Mouse (Mus musculus): ENCODE measurements around the gene Rnf213. TPM values are rescaled to one million over a fixed set of nuclear protein-coding genes. Genes with fewer than 3 reads are reported as not detected.
A peak's percentile ranks its signal among the peaks of the same experiment; 100 is the strongest.
"Not testable (repeated sequence)": the region's sequence is repeated elsewhere in the genome, so short reads cannot be mapped to it uniquely, and the experiment has no call there.

Gene Rnf213
- total RNA-seq, 1 experiment from 2014 or later, result 130 TPM

- ATAC-seq (ENCODE audit: extremely low read depth, insufficient number of reproducible peaks, low FRiP score, poor library complexity, severe bottlenecking), result not testable (repeated sequence)
These were observed 5.6 kb upstream of the Rnf213 start for GRCm38 (mm10) chr11:119387273-119387672.

GRCm38 (mm10) chr11:119389851-119390270, 3.0 kb upstream of the Rnf213 start:
- ATAC-seq (ENCODE audit: extremely low read depth, insufficient number of reproducible peaks, low FRiP score, poor library complexity, severe bottlenecking), result no peak

- ATAC-seq (ENCODE audit: extremely low read depth, insufficient number of reproducible peaks, low FRiP score, poor library complexity, severe bottlenecking), result 0 out of 2 replicates have a peak, but pooled peaks have one; percentile 27
These were observed 2.3 kb upstream of the Rnf213 start for GRCm38 (mm10) chr11:119390271-119391231.

GRCm38 (mm10) chr11:119391386-119392000, 1.4 kb upstream of the Rnf213 start:
- no peak for ATAC-seq (ENCODE audit: extremely low read depth, insufficient number of reproducible peaks, low FRiP score, poor library complexity, severe bottlenecking)

- ATAC-seq (ENCODE audit: extremely low read depth, insufficient number of reproducible peaks, low FRiP score, poor library complexity, severe bottlenecking), result peak; percentile 80
These were observed 792 bp upstream of the Rnf213 start for GRCm38 (mm10) chr11:119392001-119392614.

- no peak for ATAC-seq (ENCODE audit: extremely low read depth, insufficient number of reproducible peaks, low FRiP score, poor library complexity, severe bottlenecking)
These were observed 544 bp downstream of the Rnf213 start for GRCm38 (mm10) chr11:119393483-119393804.

- no peak for ATAC-seq (ENCODE audit: extremely low read depth, insufficient number of reproducible peaks, low FRiP score, poor library complexity, severe bottlenecking)
These were observed 1.3 kb downstream of the Rnf213 start for GRCm38 (mm10) chr11:119394210-119394609.

- ATAC-seq (ENCODE audit: extremely low read depth, insufficient number of reproducible peaks, low FRiP score, poor library complexity, severe bottlenecking), result no peak
These were observed 2.5 kb downstream of the Rnf213 start for GRCm38 (mm10) chr11:119395394-119395793.

GRCm38 (mm10) chr11:119395931-119396330, 3.0 kb downstream of the Rnf213 start:
- ATAC-seq (ENCODE audit: extremely low read depth, insufficient number of reproducible peaks, low FRiP score, poor library complexity, severe bottlenecking), result no peak

- ATAC-seq (ENCODE audit: extremely low read depth, insufficient number of reproducible peaks, low FRiP score, poor library complexity, severe bottlenecking), result no peak
These were observed 3.6 kb downstream of the Rnf213 start for GRCm38 (mm10) chr11:119396461-119396860.

GRCm38 (mm10) chr11:119402501-119403160, 9.7 kb downstream of the Rnf213 start:
- no peak for ATAC-seq (ENCODE audit: extremely low read depth, insufficient number of reproducible peaks, low FRiP score, poor library complexity, severe bottlenecking)

GRCm38 (mm10) chr11:119404627-119405026, 11.7 kb downstream of the Rnf213 start:
- ATAC-seq (ENCODE audit: extremely low read depth, insufficient number of reproducible peaks, low FRiP score, poor library complexity, severe bottlenecking), result 0 out of 2 replicates have a peak, but pooled peaks have one; percentile 39

GRCm38 (mm10) chr11:119407381-119407780, 14.5 kb downstream of the Rnf213 start:
- ATAC-seq (ENCODE audit: extremely low read depth, insufficient number of reproducible peaks, low FRiP score, poor library complexity, severe bottlenecking), result no peak

- no peak for ATAC-seq (ENCODE audit: extremely low read depth, insufficient number of reproducible peaks, low FRiP score, poor library complexity, severe bottlenecking)
These were observed 15.1 kb downstream of the Rnf213 start for GRCm38 (mm10) chr11:119407977-119408376.

GRCm38 (mm10) chr11:119419327-119420118, 26.6 kb downstream of the Rnf213 start:
- ATAC-seq (ENCODE audit: extremely low read depth, insufficient number of reproducible peaks, low FRiP score, poor library complexity, severe bottlenecking), result no peak

GRCm38 (mm10) chr11:119420426-119420825, 27.5 kb downstream of the Rnf213 start:
- ATAC-seq (ENCODE audit: extremely low read depth, insufficient number of reproducible peaks, low FRiP score, poor library complexity, severe bottlenecking), result no peak

GRCm38 (mm10) chr11:119427431-119427830, 34.5 kb downstream of the Rnf213 start:
- no peak for ATAC-seq (ENCODE audit: extremely low read depth, insufficient number of reproducible peaks, low FRiP score, poor library complexity, severe bottlenecking)

GRCm38 (mm10) chr11:119427986-119428385, 35.1 kb downstream of the Rnf213 start:
- no peak for ATAC-seq (ENCODE audit: extremely low read depth, insufficient number of reproducible peaks, low FRiP score, poor library complexity, severe bottlenecking)
